Mouse (Mus musculus): ENCODE measurements around the gene Pgpep1. TPM values are rescaled to one million over a fixed set of nuclear protein-coding genes. Genes with fewer than 3 reads are reported as not detected.
A peak's percentile ranks its signal among the peaks of the same experiment; 100 is the strongest.

The Pgpep1 gene
- polyA plus RNA-seq, 1 experiment from 2014 or later, result 50.5 TPM

DNA sequence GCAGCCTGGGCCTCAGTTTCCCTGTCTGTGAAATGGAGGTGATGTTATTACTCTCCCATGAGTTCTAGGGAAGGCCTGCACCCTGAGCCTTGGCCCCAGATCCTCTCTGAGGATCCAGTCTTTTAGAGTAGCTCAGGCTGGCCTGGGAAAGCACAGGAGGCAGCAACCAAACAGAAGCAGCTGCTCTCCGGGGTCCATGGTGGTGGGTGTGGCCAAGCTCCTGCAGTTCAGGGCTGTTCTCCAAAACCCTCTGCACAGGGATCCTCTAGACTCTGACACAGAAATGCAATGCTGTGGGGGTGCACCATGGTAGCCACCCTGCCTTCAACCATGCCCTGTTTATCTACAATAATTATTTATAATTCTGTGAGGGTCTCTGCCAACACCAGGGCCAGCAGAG is 46.4 kb downstream of the Pgpep1 start:
- Histone ChIP-seq H3K4me1 (peaks cover 37% of the 10 kb centered on the region), H3K27me3 (0 out of 2 replicates have a peak, but pooled peaks cover 3% of the 10 kb centered on the region), H3K4me3 (no peak overlapping the region), H3K27ac (no peak overlapping the region), H3K4me2 (no peak overlapping the region), H3K36me3 (no peaks in the 10 kb centered on the region), H3K9me3 (no peaks in the 10 kb centered on the region), H3K9ac (no peak overlapping the region)
- WGBS, result 15% methylated on average over 1 of the region's 1 CpGs
- ATAC-seq (ENCODE audit: insufficient number of reproducible peaks, insufficient read depth, low FRiP score, low TSS enrichment, low read depth), result no peak

DNA sequence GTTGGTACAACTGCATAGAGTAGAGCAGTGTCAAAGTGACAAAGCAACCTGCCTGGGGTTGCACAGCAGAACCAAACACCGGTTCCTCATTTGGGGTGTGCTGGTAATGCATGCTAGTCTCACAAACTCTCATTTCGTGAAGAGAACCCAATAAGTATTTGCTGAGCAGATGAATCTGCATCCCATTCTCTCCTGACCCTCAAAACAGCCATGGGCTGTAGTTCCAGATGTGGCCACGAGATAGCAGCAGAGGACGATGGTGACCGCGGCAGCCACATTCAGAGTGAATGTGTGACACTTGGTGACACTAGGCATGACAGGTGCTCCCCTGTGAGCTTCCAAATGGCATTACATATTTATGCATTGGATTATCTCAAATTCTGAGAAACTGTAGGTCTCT is 48.3 kb downstream of the Pgpep1 start:
- Histone ChIP-seq H3K4me3 (peak overlapping the region; percentile 79), H3K9ac (peak overlapping the region; percentile 72), H3K27ac (peak overlapping the region; percentile 97), H3K4me2 (peak overlapping the region; percentile 93), H3K27me3 (0 out of 2 replicates have a peak, but pooled peaks cover 3% of the 10 kb centered on the region), H3K36me3 (no peaks in the 10 kb centered on the region), H3K4me1 (peaks cover 45% of the 10 kb centered on the region), H3K9me3 (no peaks in the 10 kb centered on the region)
- ATAC-seq (ENCODE audit: insufficient number of reproducible peaks, insufficient read depth, low FRiP score, low TSS enrichment, low read depth), result no peak
- WGBS, result 1% methylated on average over 6 of the region's 6 CpGs

DNA sequence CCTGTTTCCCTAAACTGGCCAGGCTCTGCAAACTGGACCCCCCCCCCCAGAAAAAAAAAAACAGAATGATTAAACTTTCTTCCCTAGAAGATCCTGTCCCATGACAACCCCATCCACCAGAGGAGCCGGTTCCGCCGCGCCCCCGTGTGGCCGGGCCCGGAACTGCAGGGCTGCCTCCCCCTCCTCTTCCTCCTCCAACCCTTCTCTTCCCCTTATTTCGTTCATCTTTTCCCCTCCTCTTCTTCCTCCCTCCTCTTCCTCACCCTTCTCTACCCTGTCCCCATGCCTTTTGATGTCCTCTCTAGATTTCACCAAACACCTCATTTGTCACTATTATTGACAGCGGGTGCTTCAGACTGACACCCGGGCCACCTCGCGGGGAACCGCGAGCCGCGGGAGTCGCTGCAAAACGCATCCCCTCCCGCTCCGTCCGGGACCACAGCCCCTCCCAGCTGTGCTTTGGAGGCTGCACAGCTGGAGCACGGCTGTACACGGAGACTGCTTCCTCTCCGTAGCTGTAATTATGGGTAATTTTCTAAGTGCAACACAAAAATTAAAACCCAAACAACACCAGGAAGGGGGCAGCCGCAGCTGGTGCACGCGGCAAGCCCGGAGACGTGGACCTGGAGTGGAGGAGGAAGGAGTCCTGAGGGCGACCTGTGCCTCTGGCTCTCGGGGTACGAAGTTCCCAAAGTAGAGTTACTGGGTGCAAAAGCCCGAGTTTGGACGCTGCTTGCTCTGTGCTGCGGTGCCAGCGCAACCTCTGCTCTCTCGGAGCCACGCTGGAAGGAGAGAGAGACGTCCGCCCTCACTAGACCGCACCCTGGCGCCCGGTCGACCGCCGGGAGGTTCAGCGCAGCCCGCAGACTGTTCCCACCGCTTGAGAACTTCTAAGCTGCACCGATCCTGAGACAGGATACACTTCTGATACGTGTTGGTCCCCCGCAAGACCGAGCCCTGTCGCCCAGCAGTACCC is 49.1 kb downstream of the Pgpep1 start:
- H3K4me2 ChIP-seq, result peak overlapping the region; percentile 93
- peak overlapping the region; percentile 97 for H3K27ac ChIP-seq
- WGBS, result under 1% methylated on average over 54 of the region's 54 CpGs
- H3K9me3 ChIP-seq, result no peaks in the 10 kb centered on the region
- H3K27me3 ChIP-seq, result 0 out of 2 replicates have a peak, but pooled peaks cover 3% of the 10 kb centered on the region
- peak overlapping the region; percentile 79 for H3K4me3 ChIP-seq
- ATAC-seq (ENCODE audit: insufficient number of reproducible peaks, insufficient read depth, low FRiP score, low TSS enrichment, low read depth), result no peak
- H3K9ac ChIP-seq, result peak overlapping the region; percentile 75
- H3K4me1 ChIP-seq, result peaks cover 53% of the 10 kb centered on the region
- H3K36me3 ChIP-seq, result no peaks in the 10 kb centered on the region

DNA sequence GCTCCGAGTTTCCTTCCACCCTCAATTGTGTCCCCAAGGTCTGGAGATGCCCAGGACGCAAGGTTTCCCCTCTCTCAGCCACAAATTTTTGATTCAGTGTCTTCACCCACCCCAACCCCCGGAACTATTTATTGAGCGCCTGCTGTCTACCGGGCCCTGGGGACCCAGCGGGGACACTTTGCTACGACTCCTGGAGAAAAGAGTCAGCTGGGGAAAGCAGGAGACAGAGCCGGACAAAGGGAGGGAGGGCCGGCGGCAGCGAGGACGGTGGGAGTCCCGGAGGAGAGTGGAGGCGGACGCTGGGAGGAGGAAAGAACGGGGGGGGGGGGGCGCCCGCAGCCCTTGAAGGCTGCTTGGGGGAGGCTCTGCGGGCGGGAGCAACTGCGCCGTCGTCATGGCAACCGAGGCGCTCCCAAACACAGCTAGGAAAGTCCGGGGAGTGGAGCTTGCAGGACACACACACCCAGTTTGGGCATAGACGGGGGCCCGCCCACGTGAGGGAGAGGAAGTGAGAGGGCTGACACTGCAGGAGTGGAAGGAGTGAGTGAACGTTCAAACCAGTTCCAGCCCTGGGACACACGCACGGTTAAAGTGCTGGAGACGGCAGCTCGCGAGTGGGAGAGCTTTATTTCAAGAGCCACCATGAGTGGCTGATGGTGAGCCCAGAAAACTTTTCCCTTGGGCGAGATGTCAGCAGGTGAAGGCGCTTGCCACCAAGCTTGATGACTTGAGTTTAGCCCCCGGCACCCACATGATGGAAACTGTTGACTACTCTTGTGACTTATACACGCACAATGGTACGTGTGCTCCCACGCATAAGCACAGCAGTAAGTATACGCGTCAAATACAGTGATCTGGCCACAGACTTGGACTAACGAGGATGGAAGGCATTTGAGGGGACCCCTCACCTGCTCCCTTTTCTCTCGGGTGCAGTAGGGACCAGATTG is 50.1 kb downstream of the Pgpep1 start:
- ATAC-seq (ENCODE audit: insufficient number of reproducible peaks, insufficient read depth, low FRiP score, low TSS enrichment, low read depth), result peak; percentile 71
- H3K4me3 ChIP-seq, result peak overlapping the region; percentile 79
- H3K27ac ChIP-seq, result peak overlapping the region; percentile 97
- H3K36me3 ChIP-seq, result no peaks in the 10 kb centered on the region
- under 1% methylated on average over 44 of the region's 45 CpGs for WGBS
- H3K9me3 ChIP-seq, result no peaks in the 10 kb centered on the region
- peak overlapping the region; percentile 93 for H3K4me2 ChIP-seq
- peaks cover 55% of the 10 kb centered on the region for H3K4me1 ChIP-seq
- peak overlapping the region; percentile 75 for H3K9ac ChIP-seq
- 0 out of 2 replicates have a peak, but pooled peaks cover 3% of the 10 kb centered on the region for H3K27me3 ChIP-seq

DNA sequence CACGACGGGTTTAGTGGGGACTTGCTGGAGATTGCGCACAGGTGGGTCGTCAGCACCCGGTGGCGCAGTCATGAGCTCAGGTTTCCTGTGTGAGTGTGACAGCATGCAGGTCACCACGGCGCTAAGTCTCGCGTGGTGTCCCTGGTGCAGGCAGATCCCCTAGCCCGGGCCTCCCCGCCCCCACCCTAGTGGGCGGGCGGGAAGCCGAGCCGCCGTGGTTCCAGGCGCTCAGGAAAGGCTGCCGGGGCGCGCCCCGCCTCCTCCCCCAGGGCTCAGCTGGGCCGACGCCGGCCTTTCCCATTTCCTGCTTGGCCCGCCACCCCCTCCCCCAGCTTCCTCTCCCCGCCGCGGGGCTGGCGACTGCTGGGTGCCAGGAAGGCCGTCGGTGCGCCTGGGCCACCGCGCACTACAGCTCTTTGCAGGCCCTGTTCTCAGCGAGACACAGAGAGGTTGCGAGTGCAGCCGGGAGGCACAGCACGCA is 50.8 kb downstream of the Pgpep1 start:
- H3K4me1 ChIP-seq, result peaks cover 55% of the 10 kb centered on the region
- H3K27ac ChIP-seq, result peak overlapping the region; percentile 97
- H3K36me3 ChIP-seq, result 0 out of 2 replicates have a peak, but pooled peaks cover 4% of the 10 kb centered on the region
- H3K4me2 ChIP-seq, result peak overlapping the region; percentile 93
- H3K9me3 ChIP-seq, result no peaks in the 10 kb centered on the region
- H3K4me3 ChIP-seq, result peak overlapping the region; percentile 79
- peak; percentile 50 for ATAC-seq (ENCODE audit: insufficient number of reproducible peaks, insufficient read depth, low FRiP score, low TSS enrichment, low read depth)
- WGBS, result 1% methylated on average over 39 of the region's 39 CpGs
- peak overlapping the region; percentile 75 for H3K9ac ChIP-seq
- H3K27me3 ChIP-seq, result 0 out of 2 replicates have a peak, but pooled peaks cover 3% of the 10 kb centered on the region

DNA sequence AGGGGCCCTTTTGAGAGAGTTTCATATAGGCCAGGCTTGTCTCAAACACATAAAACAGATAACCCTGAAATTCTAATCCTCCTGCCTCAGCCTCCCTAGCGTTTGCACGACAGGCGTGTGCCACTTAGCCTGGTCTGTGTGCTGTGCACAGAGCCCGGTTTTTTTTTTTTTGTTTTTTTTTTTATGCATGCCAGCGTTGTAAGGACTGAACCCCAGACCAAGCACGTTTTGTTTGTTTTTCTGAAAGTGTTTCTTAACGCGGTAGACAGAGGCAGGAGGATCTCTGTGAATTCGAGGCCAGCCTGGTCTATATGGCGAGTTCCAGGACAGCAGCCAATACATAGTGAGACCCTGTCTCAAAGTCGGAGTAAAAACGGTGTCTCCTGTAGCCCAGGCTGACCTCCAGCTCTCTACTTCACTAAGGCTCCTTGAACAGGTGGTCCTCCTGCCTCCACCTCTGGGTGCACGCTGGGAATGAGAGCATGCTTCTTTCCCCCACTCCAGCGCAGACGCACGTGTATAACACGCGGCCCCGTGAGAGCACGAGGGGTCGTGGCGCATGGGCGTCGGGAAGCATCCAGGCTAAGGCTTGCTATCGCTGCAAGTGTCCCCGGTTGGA is 51.3 kb downstream of the Pgpep1 start, which contains the start of gene Ssbp4:
TSS of gene Ssbp4 (minus strand) at position 124 of the 619 bp plus-strand sequence.
- no peak for ATAC-seq (ENCODE audit: insufficient number of reproducible peaks, insufficient read depth, low FRiP score, low TSS enrichment, low read depth)
- 5% methylated on average over 26 of the region's 26 CpGs for WGBS

DNA sequence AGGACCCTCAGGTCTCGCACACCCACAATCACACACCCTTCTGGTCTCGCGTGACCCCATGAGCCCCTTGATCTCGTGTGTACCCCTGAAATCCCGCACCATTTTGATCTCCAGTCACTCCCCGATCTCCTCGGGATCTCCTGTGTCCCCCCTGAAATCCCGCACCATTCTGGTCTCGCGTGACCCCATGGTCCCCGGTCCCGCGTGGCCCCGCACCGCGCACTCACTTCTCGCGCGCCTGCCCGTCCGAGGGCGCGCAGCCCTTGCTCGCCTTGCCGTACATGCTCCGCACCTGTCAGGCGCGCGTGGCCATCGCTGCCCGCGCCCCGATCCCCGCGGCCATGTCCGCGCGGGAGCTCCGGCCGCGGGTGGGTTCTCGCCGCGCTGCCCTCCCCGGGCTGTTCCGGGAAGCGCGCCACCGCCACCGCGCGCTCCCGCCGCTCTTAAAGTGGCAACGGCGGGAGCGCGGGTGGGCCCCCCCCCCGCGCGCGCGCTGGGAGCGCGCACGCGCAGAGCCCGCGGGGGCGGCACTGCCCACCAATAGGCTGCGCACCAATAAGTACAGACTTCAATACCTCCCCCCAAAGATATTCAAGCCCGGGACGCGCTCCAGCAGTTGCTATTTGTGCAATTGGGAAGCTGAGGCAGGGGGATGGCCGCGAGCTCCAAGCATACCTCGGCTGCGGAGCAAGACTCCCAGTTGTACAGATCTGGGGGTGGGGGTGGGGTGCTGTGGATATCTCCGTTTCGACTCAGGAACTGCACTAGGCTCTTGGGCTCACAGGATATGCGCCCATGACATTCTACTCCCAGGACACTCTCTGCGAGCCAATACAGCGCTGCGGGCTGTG is 52.1 kb downstream of the Pgpep1 start:
- Histone ChIP-seq H3K27me3 (0 out of 2 replicates have a peak, but pooled peaks cover 3% of the 10 kb centered on the region), H3K27ac (peak overlapping the region; percentile 97), H3K9ac (peak overlapping the region; percentile 90), H3K4me2 (peak overlapping the region; percentile 93), H3K9me3 (no peaks in the 10 kb centered on the region), H3K4me3 (peak overlapping the region; percentile 79), H3K36me3 (peaks cover 4% of the 10 kb centered on the region; the same call in 1 of the 2 replicates), H3K4me1 (peaks cover 55% of the 10 kb centered on the region)
- no peak for ATAC-seq (ENCODE audit: insufficient number of reproducible peaks, insufficient read depth, low FRiP score, low TSS enrichment, low read depth)
- WGBS, result under 1% methylated on average over 84 of the region's 84 CpGs

More for the DNA sequence above, 51.3 kb downstream of the Pgpep1 start, which contains the start of gene Ssbp4:
- Histone ChIP-seq H3K4me3 (peak within 1 kb of the TSS; percentile 79), H3K9me3 (no peaks in the 10 kb centered on the region), H3K36me3 (peaks cover 4% of the 10 kb centered on the region; the same call in 1 of the 2 replicates), H3K4me1 (peaks cover 55% of the 10 kb centered on the region), H3K9ac (peak within 1 kb of the TSS; percentile 90), H3K27ac (peak within 1 kb of the TSS; percentile 97), H3K4me2 (peak within 1 kb of the TSS; percentile 93), H3K27me3 (0 out of 2 replicates have a peak, but pooled peaks cover 3% of the 10 kb centered on the region)

DNA sequence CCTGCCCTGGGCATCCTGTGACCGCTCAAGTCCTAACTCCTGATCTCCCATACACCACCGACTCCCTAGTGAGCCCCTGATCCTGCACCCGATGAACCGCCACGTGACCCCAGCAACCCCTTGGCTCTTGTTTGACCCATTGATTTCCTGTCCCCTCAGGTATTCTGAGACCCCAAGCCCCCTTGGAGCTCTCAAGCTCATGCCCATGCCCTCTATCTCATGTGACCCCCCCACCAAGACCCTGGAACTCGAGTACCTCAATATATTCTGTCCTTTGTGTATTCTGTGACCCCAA is 52.6 kb downstream of the Pgpep1 start:
- 0 out of 2 replicates have a peak, but pooled peaks cover 3% of the 10 kb centered on the region for H3K27me3 ChIP-seq
- H3K9me3 ChIP-seq, result no peaks in the 10 kb centered on the region
- peak overlapping the region; percentile 93 for H3K4me2 ChIP-seq
- 23% methylated on average over 6 of the region's 6 CpGs for WGBS
- H3K36me3 ChIP-seq, result peaks cover 10% of the 10 kb centered on the region
- H3K27ac ChIP-seq, result peak overlapping the region; percentile 97
- H3K9ac ChIP-seq, result peak overlapping the region; percentile 90
- H3K4me3 ChIP-seq, result peak overlapping the region; percentile 79
- no peak for ATAC-seq (ENCODE audit: insufficient number of reproducible peaks, insufficient read depth, low FRiP score, low TSS enrichment, low read depth)
- peaks cover 55% of the 10 kb centered on the region for H3K4me1 ChIP-seq

DNA sequence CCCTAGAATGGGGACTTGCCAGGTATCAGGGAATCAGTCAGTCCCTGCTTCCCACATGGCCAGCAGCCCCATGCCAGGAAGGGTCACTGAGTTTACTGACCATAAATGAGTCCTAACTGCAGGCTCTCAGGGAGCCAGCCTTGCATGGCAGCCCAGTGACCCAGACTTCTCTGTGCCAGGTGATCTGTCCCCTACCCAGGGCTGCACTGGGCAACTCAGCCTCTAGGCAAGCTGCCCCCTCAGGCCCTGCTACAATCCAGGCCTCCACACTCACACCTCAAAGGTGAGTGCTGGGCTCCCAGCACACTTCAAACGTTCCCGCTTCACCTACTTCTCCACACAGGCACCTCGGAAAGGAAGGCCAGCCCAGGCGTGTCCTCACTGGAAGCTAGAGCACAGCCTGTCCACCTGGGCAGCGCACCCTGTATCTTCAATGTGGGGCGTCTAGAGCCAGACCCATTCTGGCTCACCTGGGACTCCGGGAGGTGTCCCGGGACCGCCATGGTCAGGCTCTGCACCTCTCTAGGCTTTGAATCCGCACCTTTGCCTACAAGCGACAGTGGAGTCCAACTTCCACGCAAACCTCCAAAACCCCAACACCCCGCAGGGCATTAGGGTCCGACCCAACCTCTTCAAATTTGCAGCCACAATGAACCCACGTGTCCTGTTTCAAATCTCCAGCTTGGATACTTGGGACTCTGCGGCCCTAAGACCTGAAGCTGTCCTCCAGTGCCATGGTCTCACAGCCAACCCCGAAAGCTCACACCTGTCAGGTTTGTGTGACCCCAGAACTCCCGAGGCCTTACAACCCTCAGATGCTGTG is 53.2 kb downstream of the Pgpep1 start:
- Histone ChIP-seq H3K36me3 (peaks cover 15% of the 10 kb centered on the region), H3K4me2 (peak overlapping the region; percentile 93), H3K4me3 (peak overlapping the region; percentile 79), H3K27ac (no peak overlapping the region), H3K27me3 (0 out of 2 replicates have a peak, but pooled peaks cover 3% of the 10 kb centered on the region), H3K4me1 (peaks cover 54% of the 10 kb centered on the region), H3K9ac (peak overlapping the region; percentile 90), H3K9me3 (no peaks in the 10 kb centered on the region)
- 57% methylated on average over 18 of the region's 18 CpGs for WGBS
- ATAC-seq (ENCODE audit: insufficient number of reproducible peaks, insufficient read depth, low FRiP score, low TSS enrichment, low read depth), result no peak

Data from embryonic facial prominence, embryonic 13.5 days (tissue).